Mouse (Mus musculus) lung, postnatal 0 days (tissue): ENCODE measurements around the gene Slc26a1.

Source experiments
- CTCF ChIP-seq: IDR thresholded peaks from 2 replicates; pipeline ENCODE4 v1.5.1; 2016; ENCODE audit warnings: antibody characterized with exemption, mild to moderate bottlenecking
- EP300 ChIP-seq: IDR thresholded peaks from 2 replicates; pipeline ENCODE4 v1.6.1; 2016; ENCODE audit warnings: antibody characterized with exemption, mild to moderate bottlenecking, control low read depth

- TF ChIP-seq CTCF = no peak
- TF ChIP-seq EP300 = no peak
Measured at GRCm38 (mm10) chr5:108714149-108714548, 38.8 kb upstream of the Slc26a1 start.
